Mouse (Mus musculus) cerebellum, adult 18-20 months (tissue): Measurements from ENCODE around the gene Sdhaf2.
A peak's percentile ranks its signal among the peaks of the same experiment; 100 is the strongest.
"Not testable (repeated sequence)": the region's sequence is repeated elsewhere in the genome, so short reads cannot be mapped to it uniquely, and the experiment has no call there.

ENCODE experiments used
- DNase-seq, 2 experiments: peaks; one replicate each; pipeline ENCODE4 v3.0.0; 2021

Gene Sdhaf2

DNA sequence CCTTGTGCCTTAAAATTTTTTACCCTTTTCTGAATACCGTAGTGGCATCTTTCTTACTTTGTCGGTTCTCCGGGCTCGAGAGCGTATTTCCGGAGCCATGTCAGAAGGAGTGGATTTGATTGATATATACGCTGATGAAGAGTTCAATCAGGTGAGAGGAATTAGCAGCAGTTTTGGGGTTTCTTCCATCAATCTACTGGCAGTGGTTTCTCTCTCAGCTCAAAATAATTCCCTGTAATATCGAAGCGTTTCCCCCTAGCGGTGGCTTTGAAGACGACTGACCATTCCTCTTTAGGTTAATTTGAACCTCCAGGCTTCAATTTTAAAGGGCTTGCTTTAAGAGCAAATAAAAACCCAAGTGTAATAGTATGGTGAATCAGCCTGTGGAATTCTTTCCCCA is at the start of gene Sdhaf2:
Gene Sdhaf2, minus strand, starts transcription at position 233 of the 400 bp plus-strand sequence.
- peak; percentile 40 to 48 for DNase-seq

DNA sequence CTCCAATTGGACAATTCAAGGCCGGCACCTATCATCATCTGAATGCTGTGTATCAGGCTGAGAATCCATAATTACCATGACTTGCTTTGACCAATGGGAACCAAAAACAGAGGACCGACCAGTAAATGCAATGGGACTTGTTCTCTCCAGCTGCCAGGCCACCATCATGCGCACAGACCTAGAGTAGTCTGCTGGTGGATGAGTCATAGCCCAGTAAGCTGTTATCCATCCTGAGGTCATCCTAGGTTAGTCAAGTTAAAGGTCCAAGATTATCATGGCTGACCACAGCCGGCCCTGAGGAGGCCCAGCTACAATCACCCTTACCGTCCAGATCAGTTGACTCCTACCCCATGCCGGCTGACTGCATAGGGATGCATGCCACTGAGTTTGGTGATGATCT is 43.7 kb upstream of the Sdhaf2 start:
- no peak for DNase-seq

DNA sequence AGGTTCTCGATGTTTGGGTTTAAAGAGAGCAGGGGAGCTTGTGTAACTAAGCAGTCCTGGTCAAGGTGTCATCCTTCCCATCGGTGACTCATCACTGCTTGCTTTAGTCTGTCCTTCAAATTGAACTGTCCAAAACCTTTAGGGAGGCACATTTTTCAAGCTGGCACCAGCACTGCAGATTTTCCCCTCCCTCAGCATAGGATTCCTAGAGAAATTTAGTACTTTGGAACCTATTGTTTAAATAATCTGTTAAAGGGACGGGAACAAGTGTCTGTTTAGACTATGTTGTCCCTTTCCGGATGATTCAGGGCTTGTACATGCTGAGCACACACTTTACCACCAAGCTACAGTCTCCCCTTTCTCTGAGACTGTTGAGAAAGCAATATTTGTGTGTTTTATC is 39.3 kb upstream of the Sdhaf2 start:
- DNase-seq = no peak

DNA sequence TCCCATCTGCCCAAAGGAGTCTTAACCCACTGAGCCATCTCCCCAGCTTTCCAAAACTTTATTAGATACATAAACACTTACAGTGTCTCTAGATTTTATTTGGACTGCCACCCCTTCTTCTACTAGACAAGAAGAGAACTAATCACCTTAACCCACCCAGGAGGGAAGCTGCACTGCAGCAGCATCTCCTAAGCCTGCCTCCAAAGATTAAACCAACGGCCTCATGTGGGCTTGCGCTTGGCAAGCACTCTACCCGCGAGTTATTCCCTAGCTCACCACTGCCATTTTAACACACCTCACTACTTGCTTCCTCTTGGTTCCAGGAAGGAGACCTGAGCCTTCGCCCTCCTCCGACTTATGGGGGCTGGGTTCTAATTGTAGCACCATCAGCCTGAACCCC is 38.3 kb upstream of the Sdhaf2 start:
- DNase-seq = no peak

DNA sequence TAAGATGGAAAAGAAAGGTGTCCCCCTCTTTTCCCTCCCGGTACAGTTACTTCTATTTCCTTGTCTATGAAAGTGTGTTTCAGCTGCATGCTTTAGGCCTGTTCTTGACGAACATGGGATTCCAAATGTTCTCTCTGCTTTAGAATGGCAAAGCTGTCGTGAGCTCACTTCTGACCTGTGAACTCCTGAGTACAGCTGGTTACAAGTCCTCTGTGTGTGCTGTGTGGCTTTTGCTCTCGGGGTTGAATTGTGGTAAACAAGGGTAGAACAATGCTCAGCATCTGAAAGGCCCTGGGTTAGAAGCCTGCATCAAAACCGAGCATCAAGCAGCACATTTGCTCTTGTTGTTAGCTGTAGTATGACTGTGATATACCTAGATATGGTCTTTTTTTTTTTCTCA is 36.4 kb upstream of the Sdhaf2 start:
- no peak for DNase-seq

DNA sequence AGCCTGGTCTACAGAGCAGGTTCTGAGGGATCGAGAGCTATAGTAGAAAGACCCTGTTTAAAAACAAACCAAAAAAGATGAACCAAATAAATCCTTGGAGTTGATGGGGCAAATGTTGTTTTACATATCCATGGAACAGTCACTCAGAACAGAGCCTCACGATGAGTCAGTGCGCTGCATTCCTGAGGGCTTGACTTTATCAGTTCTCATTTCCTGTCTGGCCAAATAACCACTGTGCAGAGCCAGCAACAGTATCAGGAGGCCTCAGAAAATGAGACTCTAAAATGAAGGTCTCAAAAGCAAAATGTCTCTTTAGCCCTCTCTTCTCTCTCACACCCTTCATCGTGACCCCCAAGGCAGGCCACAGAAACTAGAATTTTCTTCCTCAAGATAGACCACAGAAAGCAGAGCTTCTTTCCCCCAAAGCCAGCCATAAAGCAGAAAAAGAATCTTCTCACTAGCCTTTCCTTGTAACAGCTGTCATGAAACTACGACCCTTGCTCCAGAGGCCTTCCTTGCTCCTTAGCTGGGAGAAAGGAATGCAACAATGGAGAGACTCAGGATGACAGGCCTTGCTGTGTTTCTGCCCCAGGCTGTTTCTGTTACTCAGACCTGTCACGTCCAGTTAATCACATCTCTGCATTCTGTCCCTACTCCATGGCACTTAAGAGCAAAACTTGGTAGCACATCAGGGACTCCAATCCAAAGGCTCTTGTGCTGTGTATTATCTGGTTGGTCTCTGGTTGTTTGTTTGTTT is 35.8 kb upstream of the Sdhaf2 start:
- no peak for DNase-seq

DNA sequence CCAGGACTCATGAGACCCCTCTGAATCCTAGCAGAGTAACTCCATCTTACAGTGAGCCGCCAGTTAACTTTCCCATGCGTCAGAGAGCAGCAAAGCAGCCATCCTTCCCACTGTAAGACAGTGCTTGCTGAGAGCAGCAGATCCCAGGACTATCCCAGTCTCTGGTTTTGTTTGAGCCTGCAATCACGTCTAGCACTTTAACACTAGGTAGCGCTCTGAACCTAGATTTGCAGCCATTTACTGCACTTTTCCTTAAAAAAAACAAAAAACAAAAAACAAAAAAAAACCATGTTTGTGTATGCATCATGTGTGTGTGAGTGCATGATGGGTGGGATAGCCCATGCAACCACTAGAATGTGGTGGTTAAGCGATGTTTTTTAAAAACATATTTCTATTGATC is 34.2 kb upstream of the Sdhaf2 start:
- no peak for DNase-seq

DNA sequence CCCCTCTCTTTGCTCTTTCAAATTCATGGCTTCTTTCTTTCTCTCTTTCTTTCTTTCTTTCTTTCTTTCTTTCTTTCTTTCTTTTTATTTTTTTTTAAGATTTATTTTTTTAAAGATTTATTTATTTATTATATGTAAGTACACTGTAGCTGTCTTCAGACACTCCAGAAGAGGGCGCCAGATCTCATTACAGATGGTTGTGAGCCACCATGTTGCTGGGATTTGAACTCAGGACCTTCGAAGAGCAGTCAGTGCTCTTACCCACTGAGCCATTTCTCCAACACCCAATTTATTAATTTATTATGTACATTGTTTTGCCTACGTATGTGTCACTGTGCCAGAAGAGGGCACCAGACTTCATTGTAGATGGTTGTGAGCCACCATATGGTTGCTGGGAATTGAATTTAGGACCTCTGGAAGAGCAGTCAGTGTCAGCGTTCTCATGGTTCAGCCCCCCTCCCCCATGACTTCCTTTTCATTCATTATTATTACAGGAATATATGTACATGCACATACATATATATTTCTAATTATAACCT is 32.0 kb upstream of the Sdhaf2 start:
- DNase-seq = not testable (repeated sequence)

DNA sequence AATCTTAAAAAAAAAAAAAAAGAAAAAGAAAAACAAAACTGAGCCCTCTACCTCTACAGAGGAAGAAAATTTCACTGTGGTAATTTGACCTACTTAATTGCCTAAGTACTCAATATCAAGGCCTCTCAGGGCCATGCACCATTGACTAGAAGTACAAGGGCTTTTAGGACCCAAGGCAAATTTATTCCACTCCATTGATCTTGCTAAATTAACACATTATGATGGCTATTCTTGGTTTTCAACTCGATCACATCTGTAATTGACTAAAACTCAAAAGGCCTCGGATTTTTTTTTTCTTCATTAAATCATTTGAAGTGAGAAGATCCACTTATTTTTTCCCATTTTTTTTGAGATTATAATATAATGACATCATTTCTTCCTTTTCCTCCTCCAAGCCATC is 31.5 kb upstream of the Sdhaf2 start:
- no peak for DNase-seq

DNA sequence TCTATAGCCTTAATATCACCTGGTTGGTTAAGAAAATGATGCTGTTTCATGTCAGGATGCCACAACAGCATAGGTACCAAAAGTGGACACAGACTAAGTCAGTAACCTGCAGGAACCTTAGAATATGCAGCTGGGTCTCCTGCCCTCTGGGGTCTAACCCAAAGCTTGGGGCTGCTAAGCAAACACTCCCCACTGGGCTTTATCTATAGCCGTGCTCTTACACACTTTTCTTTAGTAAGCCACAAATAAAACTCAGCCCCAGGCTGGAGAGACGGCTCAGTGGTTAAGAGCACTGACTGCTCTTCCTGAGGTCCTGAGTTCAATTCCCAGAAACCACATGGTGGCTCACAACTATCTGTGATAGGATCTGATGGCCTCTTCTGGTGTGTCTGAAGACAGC is 31.1 kb upstream of the Sdhaf2 start:
- no peak for DNase-seq

DNA sequence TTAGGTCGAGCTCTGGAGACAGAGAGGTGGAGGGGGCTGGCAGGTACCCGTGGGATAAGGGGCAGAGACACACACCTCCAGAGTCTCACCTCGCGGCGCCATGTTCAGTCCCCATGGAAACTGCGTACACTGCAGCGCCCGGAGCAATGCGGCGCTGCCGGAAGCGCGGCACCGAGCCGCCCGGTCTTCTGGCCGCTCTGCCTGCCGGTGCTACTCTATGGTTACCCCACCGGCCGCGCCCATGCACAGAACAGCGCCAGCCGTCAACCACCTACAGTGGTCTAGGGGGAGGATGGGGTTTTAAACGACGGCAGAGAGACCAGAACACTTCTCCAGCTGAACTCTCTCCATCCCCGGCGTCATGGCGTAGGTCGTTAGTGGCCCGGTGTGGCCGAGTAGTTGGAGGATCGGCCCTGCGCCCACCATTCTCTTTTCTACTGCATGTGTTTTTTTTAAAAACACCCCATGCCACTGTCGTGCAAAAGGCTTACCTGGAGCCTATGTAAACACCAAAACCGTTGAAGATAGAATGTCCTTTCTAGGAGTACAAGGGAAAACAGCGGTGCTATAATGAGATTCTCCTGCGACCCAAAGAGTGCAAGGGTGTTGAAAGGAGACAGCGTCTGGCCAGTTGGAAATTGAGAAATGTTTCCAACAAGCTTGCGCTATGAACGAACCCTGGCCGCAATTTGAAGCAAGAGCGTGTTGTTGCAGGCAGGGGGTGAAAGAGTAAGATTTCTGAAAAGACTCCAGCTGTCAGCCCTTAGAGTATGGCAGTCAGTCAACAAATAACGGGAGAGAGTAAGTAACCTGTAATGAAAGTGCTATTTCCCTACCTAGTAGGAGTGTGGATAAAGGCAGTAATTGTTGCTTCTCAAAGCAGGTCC is 29.9 kb upstream of the Sdhaf2 start, which contains the start of gene Tmem216:
Gene Tmem216, minus strand, starts transcription at position 615 of the 887 bp plus-strand sequence.
- peak; percentile 85 to 89 for DNase-seq

DNA sequence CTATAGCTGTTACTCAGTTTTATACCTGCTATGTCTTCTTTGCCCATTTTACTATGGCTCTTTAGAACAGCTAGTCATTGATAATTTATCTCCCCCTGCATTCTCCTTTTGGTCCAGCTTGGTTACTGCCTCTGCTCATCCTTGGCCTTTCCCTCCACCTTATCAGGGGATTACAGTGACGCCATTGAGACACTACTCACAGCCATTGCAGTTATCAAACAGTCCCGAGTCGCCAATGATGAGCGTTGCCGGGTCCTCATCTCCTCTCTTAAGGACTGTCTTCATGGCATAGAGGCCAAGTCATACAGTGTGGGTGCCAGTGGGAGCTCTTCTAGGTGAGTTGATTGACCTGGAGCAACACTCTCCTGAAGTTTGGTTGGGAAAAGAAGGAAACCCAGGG is 13.5 kb upstream of the Sdhaf2 start:
- no peak for DNase-seq

DNA sequence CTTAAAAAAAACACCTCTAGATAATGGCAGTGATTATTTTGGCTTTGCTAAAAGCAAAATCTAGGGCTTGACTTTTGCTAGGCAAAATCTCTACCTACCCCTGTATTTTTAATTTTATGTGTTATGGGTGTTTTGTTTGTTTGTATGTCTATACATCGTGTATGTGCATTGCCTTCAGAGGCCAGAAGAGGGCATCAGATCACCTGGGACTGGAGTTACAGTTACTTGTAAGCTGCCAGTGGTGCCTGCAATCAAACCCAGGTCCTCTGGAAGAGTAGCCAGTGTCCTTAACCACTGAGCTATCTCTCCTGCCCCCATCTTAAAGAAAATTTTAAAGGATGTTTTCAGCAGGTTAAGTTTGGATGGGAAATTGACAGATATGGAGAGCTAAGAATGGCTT is 4.1 kb upstream of the Sdhaf2 start:
- DNase-seq = no peak

DNA sequence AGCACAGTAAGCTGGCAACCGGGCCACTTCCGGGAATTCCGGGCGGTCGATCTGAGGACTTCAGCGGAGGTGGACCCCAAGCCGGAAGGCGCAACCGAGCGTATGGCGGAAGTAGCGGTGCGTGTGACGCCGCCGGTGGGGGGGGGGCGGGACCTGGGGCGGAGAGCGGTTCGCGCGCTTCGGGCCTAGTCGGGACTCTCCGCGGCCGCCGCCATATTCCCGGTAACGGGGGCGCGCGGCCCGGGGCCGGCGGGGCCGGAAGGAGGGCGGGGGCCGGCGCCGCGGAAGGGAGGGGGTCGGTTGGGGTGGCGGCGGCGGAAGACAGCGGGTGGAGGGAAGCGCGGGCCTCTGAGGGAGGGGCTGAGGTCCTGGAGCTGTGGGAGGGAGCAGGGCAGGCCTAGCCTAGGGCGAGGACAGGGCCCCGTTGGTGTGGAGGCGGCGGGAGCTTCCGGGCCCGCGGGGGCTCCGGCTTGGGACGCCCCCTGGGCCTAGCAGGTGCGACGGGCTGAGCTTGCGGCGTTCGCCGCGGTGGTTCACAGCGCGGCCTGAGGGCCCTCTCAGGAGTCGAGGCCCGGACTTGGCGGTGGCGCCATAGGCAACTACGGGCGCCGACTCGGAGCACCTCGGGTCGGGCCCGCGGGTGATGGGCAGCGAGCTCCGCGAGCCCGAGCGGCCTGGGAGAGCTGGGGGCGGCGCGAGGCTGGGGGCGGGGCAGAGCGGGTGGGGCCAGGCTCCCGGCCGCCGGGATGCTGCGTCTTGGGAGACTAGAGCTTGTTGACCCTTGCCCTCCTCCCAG is 638 bp downstream of the Sdhaf2 start, which contains the start of gene Cpsf7:
Gene Cpsf7, plus strand, starts transcription at position 161 of the 796 bp plus-strand sequence.
- peak; percentile 89 to 91 for DNase-seq

DNA sequence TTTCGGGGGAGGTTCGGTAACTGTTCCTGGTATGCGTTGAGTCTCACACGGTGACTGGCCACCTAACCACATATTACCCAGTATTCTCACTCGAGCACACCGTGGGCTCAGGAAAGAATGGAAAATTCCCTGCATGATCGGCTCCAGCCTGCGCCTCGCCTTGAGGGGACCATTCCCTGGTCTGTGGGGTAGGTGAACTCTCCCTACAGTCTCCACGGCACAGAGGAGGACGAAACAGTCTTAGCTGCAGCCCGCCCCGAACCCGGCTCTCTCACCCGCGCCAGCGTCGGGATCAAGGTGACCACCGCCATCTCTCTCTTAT is 1.2 kb downstream of the Sdhaf2 start:
- DNase-seq = no peak

DNA sequence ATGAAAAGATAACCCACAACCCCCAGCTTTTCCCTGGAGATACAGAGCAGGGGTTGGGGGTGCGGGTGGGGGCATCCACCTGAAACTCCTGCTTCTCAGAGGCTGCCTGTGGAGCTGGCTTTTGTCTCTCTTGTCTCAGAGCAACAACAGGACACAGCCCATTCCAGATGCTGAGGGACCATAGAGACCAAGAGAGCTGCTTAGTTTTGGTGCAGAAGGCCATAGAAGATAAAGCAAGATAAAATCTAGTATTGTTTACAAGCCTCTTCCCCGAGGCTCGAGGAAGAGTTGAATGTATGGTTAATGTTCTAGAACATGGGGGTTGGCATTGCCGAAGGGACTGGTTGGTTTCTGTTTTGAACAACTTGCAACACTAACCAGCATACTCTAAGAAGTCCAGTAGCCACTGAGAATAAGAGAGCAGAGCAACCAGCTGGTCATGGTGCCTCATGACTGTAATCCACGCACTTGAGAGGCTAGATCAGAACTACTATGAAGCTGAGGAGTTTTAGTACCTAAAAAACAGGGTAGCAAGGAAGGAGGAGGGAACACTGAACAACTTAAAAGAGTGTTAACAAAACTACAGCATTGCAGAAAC is 2.4 kb downstream of the Sdhaf2 start:
- DNase-seq = no peak

DNA sequence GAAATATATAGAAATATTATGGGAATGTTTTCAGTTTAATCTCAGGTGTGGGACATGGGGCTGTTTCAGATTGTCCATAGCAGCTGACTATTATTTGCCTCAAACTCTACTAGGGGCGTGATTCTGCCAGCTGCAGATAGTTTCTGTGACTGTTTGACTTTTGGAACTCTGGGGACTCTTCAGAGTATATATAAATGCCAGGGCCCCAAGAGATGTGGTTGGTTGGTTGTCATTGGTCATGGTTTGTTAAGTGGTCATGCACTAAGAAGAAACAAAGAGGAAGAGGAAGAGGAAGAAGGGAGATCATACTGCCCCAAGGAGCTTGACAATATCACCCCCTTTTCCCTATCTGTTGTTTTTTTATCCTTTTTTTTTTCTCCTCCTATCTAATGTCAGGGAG is 4.0 kb downstream of the Sdhaf2 start:
- DNase-seq = no peak

DNA sequence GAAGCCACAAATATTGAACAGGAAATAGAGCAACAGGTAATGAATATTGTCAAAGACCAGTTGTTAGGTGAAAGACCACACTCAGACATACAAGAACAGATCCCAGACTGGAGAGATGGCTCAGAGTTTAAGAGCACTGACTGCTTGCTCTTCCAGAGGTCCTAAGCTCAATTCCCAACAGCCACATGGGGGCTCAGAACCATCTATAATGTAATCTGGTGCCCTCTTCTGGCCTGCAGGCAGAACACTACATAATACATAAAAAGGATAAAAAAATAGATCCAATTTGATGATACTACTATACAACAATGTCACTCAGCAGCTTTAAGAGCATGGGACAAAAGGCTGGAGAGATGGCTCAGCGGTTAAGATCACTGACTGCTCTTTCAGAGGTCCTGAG is 5.6 kb downstream of the Sdhaf2 start:
- no peak for DNase-seq

DNA sequence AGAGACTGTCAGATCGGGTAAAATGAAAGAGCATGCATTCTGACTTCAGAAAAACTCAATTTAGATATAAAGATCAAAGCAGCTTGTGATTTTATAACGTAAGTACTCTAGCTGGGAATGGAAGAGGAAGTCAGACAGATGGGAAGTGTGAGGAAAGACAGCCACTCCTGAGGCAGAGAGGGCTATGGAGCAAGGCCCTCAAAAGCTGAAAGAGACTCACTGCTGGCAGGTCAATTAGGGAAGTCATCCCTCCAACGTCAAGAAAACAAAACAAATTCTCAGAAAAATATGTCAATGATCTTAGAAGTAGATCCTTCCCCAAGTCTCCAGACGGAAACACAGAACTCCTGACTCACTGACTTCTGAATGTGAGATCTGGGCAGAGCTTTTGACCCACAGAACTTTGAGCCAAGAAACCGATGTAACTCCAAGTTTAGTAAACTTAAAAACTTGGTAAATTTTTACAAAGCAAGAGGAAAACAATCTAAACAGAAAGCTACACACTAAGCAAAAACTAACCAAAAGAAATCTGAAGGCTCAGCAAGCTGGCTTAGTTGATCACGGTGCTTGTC is 15.1 kb downstream of the Sdhaf2 start:
- DNase-seq = no peak

DNA sequence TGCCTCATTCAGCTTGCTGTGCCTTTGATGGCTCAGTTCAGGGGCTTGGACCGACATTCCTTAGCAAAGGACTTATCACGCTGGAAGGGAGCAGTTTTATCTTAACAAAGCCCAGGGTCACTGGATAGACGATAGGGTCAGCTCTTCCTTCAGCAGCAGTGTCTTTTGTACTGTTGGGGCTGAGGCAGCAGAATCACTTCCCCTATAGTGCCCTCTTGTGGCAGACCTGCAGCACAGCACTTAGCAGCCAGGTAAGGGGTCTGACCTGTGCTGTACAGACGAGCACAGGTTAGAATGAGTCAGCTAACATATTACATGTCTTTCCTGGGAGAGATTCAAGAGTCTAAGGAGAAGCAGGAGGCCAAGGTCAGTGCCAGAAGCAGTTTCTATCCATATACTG is 23.4 kb downstream of the Sdhaf2 start:
- DNase-seq = peak; percentile 45 to 50

DNA sequence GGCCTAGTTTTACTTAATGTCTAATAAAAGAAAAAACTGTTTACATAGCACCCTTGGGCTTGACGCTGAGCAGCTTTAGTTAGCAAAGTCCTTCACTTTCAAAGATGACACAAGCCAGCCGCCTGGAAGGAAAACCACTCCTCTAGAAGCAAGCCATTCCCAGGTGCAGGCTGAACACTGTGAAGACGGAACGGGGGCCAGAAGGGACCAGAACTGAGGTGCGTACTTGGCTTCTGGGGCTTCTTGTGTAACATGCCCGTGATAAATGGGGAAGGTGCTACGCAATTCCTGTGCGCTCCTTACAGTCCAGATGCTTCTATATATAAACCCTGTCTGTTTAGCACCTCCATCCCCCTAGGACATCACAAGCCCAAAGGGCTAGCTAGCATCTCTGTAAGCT is 25.4 kb downstream of the Sdhaf2 start:
- DNase-seq = no peak

DNA sequence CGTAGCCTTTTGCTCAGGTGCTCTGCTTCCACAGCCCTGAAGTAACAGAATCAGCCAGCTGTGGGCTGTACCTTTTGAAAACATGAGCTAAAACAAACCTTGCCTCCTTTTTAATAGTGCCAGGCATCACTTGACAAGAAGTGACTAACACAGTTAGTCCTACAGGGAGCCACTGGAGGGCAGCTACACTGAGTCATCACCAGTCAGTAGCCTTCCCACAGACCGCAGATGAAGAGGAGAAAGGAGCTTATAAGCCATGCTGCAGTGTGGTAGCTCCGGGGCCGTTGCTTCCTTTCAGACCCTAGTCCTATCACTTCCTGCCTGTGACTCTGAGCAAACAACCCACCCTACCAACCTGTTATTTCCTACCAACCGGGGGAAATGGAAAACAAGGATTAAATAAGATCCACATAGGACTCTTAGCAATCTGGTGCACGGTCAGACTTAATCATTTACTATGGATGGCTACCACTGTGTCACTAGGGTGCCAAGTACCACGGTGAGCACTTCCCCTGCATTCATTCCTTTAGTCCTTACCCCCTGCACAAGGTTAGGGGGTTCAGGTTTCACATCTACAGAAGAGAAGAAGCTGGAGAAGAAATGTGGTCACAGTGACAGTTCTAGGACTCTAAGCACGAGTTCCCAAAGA is 28.3 kb downstream of the Sdhaf2 start:
- DNase-seq = no peak
